Mouse (Mus musculus): ENCODE results near the gene Opn4. TPM values are rescaled to one million over a fixed set of nuclear protein-coding genes. Genes with fewer than 3 reads are reported as not detected.

Gene Opn4
- polyA plus RNA-seq, 1 experiment = not detected

DNA sequence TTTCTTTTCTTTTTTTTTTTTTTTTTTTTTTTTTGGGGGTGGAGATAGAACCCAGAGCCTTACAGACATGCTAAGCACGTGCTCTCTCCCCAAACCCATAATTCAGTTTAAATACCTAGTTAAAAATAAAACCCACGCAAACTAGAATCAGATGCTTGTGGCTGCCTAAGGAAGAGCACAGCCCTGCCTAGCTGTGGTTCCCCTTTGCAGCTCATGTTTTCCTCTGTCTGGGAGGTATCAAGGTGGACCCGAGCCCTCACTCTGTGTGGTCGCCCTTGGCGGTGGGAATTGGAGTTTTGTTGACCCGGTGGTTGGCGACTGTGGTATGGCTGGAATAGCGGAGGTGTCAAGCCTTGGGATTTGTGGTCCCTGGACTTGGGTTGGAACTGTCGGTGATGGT lies 41.0 kb downstream of the Opn4 start:
- WGBS = 66% methylated on average over 9 of the region's 9 CpGs
- Histone ChIP-seq H3K4me3 (ENCODE audit: insufficient read depth, low read depth, low read length) (no peak overlapping the region), H3K4me1 (ENCODE audit: control insufficient read depth, insufficient read depth, low read length) (peaks cover 12% of the 10 kb centered on the region), H3K27ac (ENCODE audit: insufficient read depth, low read depth, low read length) (no peak overlapping the region)
- TF ChIP-seq CTCF (IDR thresholded peaks at IDR 0.05; ENCODE audit: insufficient read depth, low read depth, low read length) = no peak
- TF ChIP-seq POLR2A (IDR thresholded peaks at IDR 0.05; ENCODE audit: insufficient read depth, low read depth, low read length) = no peak

DNA sequence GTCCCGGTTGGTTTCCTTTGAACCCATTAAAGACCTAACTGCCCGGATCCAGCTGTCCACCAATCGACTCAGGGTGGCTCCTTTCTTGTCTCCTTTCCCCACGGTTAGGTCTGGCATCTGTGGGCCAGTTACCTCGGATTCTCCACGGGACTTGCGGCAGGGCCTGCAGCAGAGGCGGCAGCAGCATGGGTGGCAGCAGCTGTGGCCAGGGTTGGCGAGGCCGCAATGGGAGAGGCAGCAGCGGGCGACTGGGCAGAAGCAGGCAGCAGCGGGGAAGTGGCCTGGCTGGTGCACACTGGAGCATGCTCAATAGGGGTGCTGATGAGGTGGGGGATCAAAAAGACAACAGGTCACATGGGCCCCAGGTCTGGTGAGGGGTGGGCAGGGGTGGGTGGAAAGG lies 44.7 kb downstream of the Opn4 start:
- WGBS = 79% methylated on average over 13 of the region's 13 CpGs
- TF ChIP-seq POLR2A (IDR thresholded peaks at IDR 0.05; ENCODE audit: insufficient read depth, low read depth, low read length) (no peak), CTCF (IDR thresholded peaks at IDR 0.05; ENCODE audit: insufficient read depth, low read depth, low read length) (no peak)
- no peak overlapping the region for H3K27ac ChIP-seq (ENCODE audit: insufficient read depth, low read depth, low read length)
- peaks cover 11% of the 10 kb centered on the region for H3K4me1 ChIP-seq (ENCODE audit: control insufficient read depth, insufficient read depth, low read length)
- H3K4me3 ChIP-seq (ENCODE audit: insufficient read depth, low read depth, low read length) = no peak overlapping the region

DNA sequence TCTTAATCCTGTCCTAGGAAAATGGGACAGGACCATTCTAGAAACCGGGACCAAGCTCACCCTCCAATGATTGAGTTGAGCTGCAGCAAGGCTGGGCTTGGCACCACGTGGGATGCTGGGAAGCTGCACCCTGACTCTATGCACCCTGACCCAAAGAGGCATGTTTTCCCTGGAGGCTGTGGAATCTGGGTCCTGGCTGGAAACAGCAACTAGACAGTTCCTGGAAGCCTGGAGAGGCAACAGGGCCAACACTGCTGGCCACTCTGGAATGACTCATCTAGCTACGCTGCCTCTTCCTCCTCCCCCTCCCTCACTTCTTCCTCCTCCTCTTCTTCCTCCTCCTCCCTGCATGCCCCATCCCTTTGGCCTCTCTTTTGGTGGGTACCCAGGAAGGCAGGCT lies 45.9 kb downstream of the Opn4 start:
- Histone ChIP-seq H3K4me1 (ENCODE audit: control insufficient read depth, insufficient read depth, low read length) (peaks cover 9% of the 10 kb centered on the region), H3K27ac (ENCODE audit: insufficient read depth, low read depth, low read length) (no peak overlapping the region), H3K4me3 (ENCODE audit: insufficient read depth, low read depth, low read length) (no peak overlapping the region)
- 69% methylated on average over 3 of the region's 3 CpGs for WGBS
- TF ChIP-seq CTCF (IDR thresholded peaks at IDR 0.05; ENCODE audit: insufficient read depth, low read depth, low read length) (no peak), POLR2A (IDR thresholded peaks at IDR 0.05; ENCODE audit: insufficient read depth, low read depth, low read length) (no peak)

DNA sequence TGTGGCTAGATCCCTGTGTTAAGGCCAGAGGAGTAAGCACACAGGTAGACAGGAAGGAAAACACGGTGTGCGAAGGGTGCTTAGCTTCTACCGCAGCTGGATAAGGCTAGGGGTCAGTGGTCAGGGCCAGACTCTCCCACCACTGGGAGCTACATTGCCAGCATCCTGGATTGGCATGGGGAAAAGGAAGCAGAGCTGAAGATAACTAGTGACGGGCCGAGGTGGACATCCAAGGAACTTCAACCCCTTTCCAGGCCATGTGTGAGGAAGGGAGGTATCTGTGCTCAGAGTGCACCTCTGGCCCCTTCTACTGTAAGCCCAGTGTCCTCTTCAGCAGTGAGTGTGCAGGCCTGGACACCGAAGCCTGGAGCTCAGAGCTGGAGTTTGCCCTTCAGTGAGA lies 46.5 kb downstream of the Opn4 start:
- TF ChIP-seq POLR2A (IDR thresholded peaks at IDR 0.05; ENCODE audit: insufficient read depth, low read depth, low read length) (no peak), CTCF (IDR thresholded peaks at IDR 0.05; ENCODE audit: insufficient read depth, low read depth, low read length) (no peak)
- H3K4me1 ChIP-seq (ENCODE audit: control insufficient read depth, insufficient read depth, low read length) = peaks cover 7% of the 10 kb centered on the region
- no peak overlapping the region for H3K4me3 ChIP-seq (ENCODE audit: insufficient read depth, low read depth, low read length)
- no peak overlapping the region for H3K27ac ChIP-seq (ENCODE audit: insufficient read depth, low read depth, low read length)
- WGBS = 93% methylated on average over 6 of the region's 6 CpGs

DNA sequence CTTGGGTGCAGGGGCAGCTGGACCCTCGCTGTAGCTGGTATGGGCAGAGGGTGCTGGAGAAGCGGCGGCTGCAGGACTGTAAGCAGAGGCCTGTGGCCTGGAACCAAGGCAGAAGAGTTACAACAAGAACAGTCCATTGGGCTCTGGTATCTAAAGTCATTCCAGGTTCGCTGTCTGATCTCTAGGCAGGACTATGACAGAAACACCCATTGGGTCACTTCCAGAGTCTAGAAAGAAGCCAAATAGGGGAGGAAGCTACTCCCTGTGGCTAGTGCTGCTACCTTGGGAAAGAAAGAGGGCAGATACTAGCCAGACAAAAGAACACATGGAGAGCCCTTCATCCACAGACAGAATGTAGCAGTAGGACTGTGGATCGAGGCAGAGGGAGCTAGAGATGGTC lies 47.7 kb downstream of the Opn4 start:
- TF ChIP-seq POLR2A (IDR thresholded peaks at IDR 0.05; ENCODE audit: insufficient read depth, low read depth, low read length) (no peak), CTCF (IDR thresholded peaks at IDR 0.05; ENCODE audit: insufficient read depth, low read depth, low read length) (no peak)
- Histone ChIP-seq H3K4me3 (ENCODE audit: insufficient read depth, low read depth, low read length) (no peak overlapping the region), H3K27ac (ENCODE audit: insufficient read depth, low read depth, low read length) (no peak overlapping the region), H3K4me1 (ENCODE audit: control insufficient read depth, insufficient read depth, low read length) (peaks cover 3% of the 10 kb centered on the region; the same call in 1 of the 2 replicates)
- WGBS = 97% methylated on average over 5 of the region's 5 CpGs

DNA sequence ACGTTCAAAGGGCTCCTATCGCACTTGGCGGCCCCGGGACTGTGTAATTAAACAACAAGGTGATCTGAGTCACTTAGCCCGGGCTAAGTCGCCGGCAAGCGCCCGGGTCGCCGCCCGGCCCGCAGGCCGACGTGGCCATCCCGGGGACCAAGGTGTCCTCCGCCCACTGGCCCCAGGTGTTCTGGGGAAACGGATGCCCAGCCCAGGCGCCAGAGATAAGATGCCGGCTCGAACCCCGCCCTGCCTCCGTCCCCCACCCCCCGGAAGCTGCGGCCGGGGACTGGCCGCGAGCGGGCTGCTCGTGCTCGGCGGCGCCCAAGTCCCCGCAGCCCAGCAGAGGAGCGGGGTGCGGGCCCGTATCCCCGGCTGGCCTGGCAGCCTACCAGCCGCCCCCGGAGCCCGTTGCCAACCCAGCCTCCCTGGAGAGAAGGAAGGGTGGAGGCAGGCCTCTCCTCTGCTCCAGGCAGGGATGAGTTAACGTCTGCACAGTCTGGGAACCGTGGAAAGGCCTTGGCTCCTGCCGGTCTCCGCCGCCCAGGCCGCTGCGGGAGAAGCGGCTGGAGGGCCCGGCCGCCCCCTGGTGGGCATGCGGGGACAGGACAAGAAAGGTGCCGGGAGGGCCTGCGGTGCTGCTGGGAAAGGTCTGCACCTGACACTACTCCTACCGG lies 50.8 kb downstream of the Opn4 start:
- Histone ChIP-seq H3K4me3 (ENCODE audit: insufficient read depth, low read depth, low read length) (peak overlapping the region; percentile 77), H3K4me1 (ENCODE audit: control insufficient read depth, insufficient read depth, low read length) (peaks cover 8% of the 10 kb centered on the region; the same call in 1 of the 2 replicates), H3K27ac (ENCODE audit: insufficient read depth, low read depth, low read length) (peak overlapping the region; percentile 73)
- TF ChIP-seq POLR2A (IDR thresholded peaks at IDR 0.05; ENCODE audit: insufficient read depth, low read depth, low read length) = 0 out of 2 replicates have a peak, but pooled peaks have one; percentile 34
- peak; percentile 96 for TF ChIP-seq CTCF (IDR thresholded peaks at IDR 0.05; ENCODE audit: insufficient read depth, low read depth, low read length)
- under 1% methylated on average over 55 of the region's 55 CpGs for WGBS

DNA sequence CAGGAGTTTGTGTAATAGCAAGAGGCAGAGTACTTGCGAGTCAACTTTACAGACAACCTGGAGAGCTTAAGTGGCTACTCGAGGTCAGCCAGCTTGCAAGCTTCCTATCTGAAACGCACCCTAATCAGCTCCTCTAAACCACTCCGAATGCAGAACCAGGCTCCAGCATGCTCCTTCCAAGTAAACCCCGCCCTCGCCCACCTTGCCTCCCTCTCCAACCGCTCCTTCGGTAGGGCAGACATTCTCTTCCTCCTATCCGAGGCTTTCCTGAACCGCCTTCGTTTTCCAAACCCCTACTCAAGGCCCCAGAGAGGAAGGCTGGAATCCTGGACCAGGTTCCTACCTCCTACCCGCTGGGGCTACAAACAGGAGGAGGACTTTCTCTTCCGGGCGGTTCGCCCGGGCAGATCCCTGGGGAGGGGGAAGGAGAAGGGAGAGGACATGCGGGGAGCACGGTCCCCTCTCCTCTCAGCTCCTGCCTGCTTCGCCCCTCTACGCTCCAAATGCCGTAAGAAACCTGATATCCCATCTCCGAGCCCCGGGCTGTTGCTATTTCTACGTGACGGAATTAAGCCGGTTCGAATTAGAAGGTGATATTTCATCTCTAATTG lies 51.4 kb downstream of the Opn4 start:
- no peak for TF ChIP-seq POLR2A (IDR thresholded peaks at IDR 0.05; ENCODE audit: insufficient read depth, low read depth, low read length)
- no peak for TF ChIP-seq CTCF (IDR thresholded peaks at IDR 0.05; ENCODE audit: insufficient read depth, low read depth, low read length)
- 3% methylated on average over 27 of the region's 27 CpGs for WGBS
- Histone ChIP-seq H3K4me3 (ENCODE audit: insufficient read depth, low read depth, low read length) (peak overlapping the region; percentile 77), H3K4me1 (ENCODE audit: control insufficient read depth, insufficient read depth, low read length) (peaks cover 7% of the 10 kb centered on the region; the same call in 1 of the 2 replicates), H3K27ac (ENCODE audit: insufficient read depth, low read depth, low read length) (peak overlapping the region; percentile 73)

DNA sequence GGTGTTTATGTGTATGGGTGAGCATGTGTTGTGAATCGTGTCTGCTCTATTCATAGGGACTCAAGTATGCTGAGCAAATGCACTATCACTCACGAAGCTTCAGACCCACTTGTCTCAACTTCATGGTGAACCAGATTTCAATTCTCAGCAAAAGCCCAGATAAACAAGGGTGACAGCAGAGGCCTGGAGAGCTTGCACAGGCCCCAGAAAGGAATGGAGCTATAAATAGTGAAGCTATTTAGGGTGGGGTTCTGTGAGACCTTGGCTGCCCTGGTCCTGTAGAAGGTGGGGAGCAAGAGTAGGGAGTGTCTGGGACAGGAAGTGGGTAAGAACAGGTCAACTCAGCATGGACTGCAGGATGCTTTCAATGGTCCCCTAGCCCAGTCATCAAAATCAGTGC lies 55.4 kb downstream of the Opn4 start:
- WGBS = 83% methylated on average over 2 of the region's 2 CpGs
- TF ChIP-seq POLR2A (IDR thresholded peaks at IDR 0.05; ENCODE audit: insufficient read depth, low read depth, low read length) (no peak), CTCF (IDR thresholded peaks at IDR 0.05; ENCODE audit: insufficient read depth, low read depth, low read length) (no peak)
- H3K4me3 ChIP-seq (ENCODE audit: insufficient read depth, low read depth, low read length) = no peak overlapping the region
- no peak overlapping the region for H3K27ac ChIP-seq (ENCODE audit: insufficient read depth, low read depth, low read length)
- peaks cover 18% of the 10 kb centered on the region for H3K4me1 ChIP-seq (ENCODE audit: control insufficient read depth, insufficient read depth, low read length)

DNA sequence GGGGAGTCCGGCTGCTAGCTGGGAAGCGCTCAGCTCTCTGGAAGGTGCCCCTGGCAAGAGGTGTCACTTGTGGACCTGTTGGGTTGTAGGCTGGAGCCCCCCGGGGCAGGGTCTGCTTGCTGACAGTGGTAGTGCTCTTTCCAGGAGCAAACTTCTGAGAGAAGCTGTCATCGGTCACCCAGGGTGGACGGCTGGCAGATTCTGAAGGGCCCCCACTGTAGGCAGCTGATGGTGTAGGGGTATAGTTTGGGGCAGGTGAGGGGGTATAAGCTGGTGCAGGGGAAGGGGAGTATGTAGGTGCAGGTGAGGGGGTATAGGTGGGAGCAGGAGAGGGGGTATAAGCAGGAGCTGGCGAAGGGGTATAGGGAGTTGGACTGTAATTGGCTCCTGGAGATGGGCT lies 55.9 kb downstream of the Opn4 start:
- Histone ChIP-seq H3K4me1 (ENCODE audit: control insufficient read depth, insufficient read depth, low read length) (peaks cover 18% of the 10 kb centered on the region), H3K27ac (ENCODE audit: insufficient read depth, low read depth, low read length) (no peak overlapping the region), H3K4me3 (ENCODE audit: insufficient read depth, low read depth, low read length) (no peak overlapping the region)
- 90% methylated on average over 6 of the region's 6 CpGs for whole genome bisulfite sequencing
- TF ChIP-seq POLR2A (IDR thresholded peaks at IDR 0.05; ENCODE audit: insufficient read depth, low read depth, low read length) (no peak), CTCF (IDR thresholded peaks at IDR 0.05; ENCODE audit: insufficient read depth, low read depth, low read length) (no peak)
